Mouse (Mus musculus) CH12.LX (cell line): Measurements from ENCODE around the gene Tsc22d4. TPM values are rescaled to one million over a fixed set of nuclear protein-coding genes. Genes with fewer than 3 reads are reported as not detected.

Experiments used
- DNase-seq: peaks from one replicate; pipeline ENCODE4 v3.0.0-alpha.2; 2013; ENCODE audit errors: extremely low read depth
- H3K27ac ChIP-seq: 2 replicates; pipeline ENCODE4 v1.5.1; 2012; ENCODE audit warnings: low read depth, mild to moderate bottlenecking, control low read depth, moderate library complexity; ENCODE audit not compliant: insufficient read depth
- H3K27me3 ChIP-seq: replicated peaks from 2 replicates; pipeline ENCODE3; 2012; ENCODE audit warnings: inconsistent platforms
- H3K36me3 ChIP-seq, 2 experiments: replicated peaks in 1 of 2; 2 replicates each; pipeline versions ENCODE3 to v1.6.1; 2012; ENCODE audit warnings: inconsistent platforms in 1 of 2, low read length in 1 of 2, mild to moderate bottlenecking in 1 of 2, mixed read lengths in 1 of 2, moderate library complexity in 1 of 2; ENCODE audit not compliant: control insufficient read depth in 1 of 2, insufficient read depth in 1 of 2
- H3K4me1 ChIP-seq, 2 experiments: 2 replicates each; pipeline ENCODE4 v1.6.1; 2012; ENCODE audit warnings: inconsistent platforms in 1 of 2, moderate library complexity in 1 of 2; ENCODE audit not compliant: insufficient read depth in 2 of 2, control insufficient read depth in 1 of 2
- H3K4me2 ChIP-seq: 2 replicates; pipeline ENCODE4 v1.6.1; 2012; ENCODE audit warnings: low read depth, mild to moderate bottlenecking, control low read depth; ENCODE audit not compliant: poor library complexity, insufficient read depth, severe bottlenecking
- H3K4me3 ChIP-seq, 3 experiments: fragments of 150-350 bp in 1 of 3; sonication (generic) in 1 of 3; replicated peaks in 1 of 3; 2 replicates each; pipeline versions ENCODE3 to v1.5.1; 2011 to 2012; ENCODE audit warnings: low read depth in 2 of 3, low read length in 2 of 3, mild to moderate bottlenecking in 2 of 3, moderate library complexity in 2 of 3, control low read depth in 1 of 3, improper control_type of control experiment in 1 of 3, inconsistent platforms in 1 of 3, mixed read lengths in 1 of 3; ENCODE audit not compliant: poor library complexity in 1 of 3
- H3K79me2 ChIP-seq: replicated peaks from 2 replicates; pipeline ENCODE4 v1.6.1; 2012; ENCODE audit warnings: mild to moderate bottlenecking, moderate library complexity; ENCODE audit not compliant: control insufficient read depth, poor library complexity, insufficient read depth, severe bottlenecking; ENCODE audit errors: extremely low read depth
- H3K9ac ChIP-seq: 2 replicates; pipeline ENCODE4 v1.6.1; 2012; ENCODE audit warnings: low read depth, mild to moderate bottlenecking, control low read depth, moderate library complexity; ENCODE audit not compliant: insufficient read depth
- H3K9me3 ChIP-seq: replicated peaks from 2 replicates; pipeline ENCODE3; 2012; ENCODE audit warnings: low read length, inconsistent platforms, mixed read lengths
- BHLHE40 ChIP-seq: IDR thresholded peaks from 2 replicates; pipeline ENCODE4 v1.6.1; 2011; ENCODE audit warnings: mild to moderate bottlenecking, low read depth, low read length, improper control_type of control experiment
- CTCF ChIP-seq, 2 experiments: IDR thresholded peaks in 1 of 2; conservative IDR thresholded peaks in 1 of 2; 2 replicates each; pipeline ENCODE4 v1.5.1; 2011 to 2012; ENCODE audit warnings: low read depth in 2 of 2, low read length in 2 of 2, improper control_type of control experiment in 1 of 2, inconsistent platforms in 1 of 2, mild to moderate bottlenecking in 1 of 2, moderate library complexity in 1 of 2
- E2F4 ChIP-seq: IDR thresholded peaks from 2 replicates; pipeline ENCODE4 v1.6.1; 2011; ENCODE audit warnings: low read depth, low read length, improper control_type of control experiment; ENCODE audit not compliant: insufficient replicate concordance
- GABPA ChIP-seq: IDR thresholded peaks from 2 replicates; pipeline ENCODE4 v1.6.1; 2012; ENCODE audit warnings: low read depth, low read length, improper control_type of control experiment, inconsistent platforms; ENCODE audit not compliant: insufficient replicate concordance
- HCFC1 ChIP-seq: IDR thresholded peaks from 2 replicates; pipeline ENCODE4 v1.6.1; 2012; ENCODE audit warnings: low read depth, mild to moderate bottlenecking, inconsistent platforms, low read length, improper control_type of control experiment
- IRF4 ChIP-seq: IDR thresholded peaks from 2 replicates; pipeline ENCODE4 v1.6.1; 2014; ENCODE audit warnings: low read depth, mild to moderate bottlenecking, inconsistent platforms, low read length, improper control_type of control experiment
- JUN ChIP-seq: IDR thresholded peaks from 2 replicates; pipeline ENCODE4 v1.6.1; 2011; ENCODE audit warnings: low read depth, mild to moderate bottlenecking, low read length, improper control_type of control experiment, moderate library complexity; ENCODE audit not compliant: insufficient read depth
- KAT2A ChIP-seq: IDR thresholded peaks from 2 replicates; pipeline ENCODE4 v1.6.1; 2012; ENCODE audit warnings: low read length, improper control_type of control experiment, inconsistent platforms; ENCODE audit not compliant: insufficient replicate concordance
- MAFK ChIP-seq: IDR thresholded peaks from 2 replicates; pipeline ENCODE4 v1.6.1; 2011; ENCODE audit warnings: low read length, improper control_type of control experiment; ENCODE audit not compliant: insufficient replicate concordance
- MAX ChIP-seq: IDR thresholded peaks from 2 replicates; pipeline ENCODE4 v1.6.1; 2011; ENCODE audit warnings: low read length, improper control_type of control experiment
- MAZ ChIP-seq: IDR thresholded peaks from 2 replicates; pipeline ENCODE4 v1.6.1; 2012; ENCODE audit warnings: low read depth, mild to moderate bottlenecking, inconsistent platforms, low read length, improper control_type of control experiment, moderate library complexity
- MEF2A ChIP-seq: IDR thresholded peaks from 2 replicates; pipeline ENCODE4 v1.6.1; 2014; ENCODE audit warnings: low read depth, mild to moderate bottlenecking, inconsistent platforms, low read length, improper control_type of control experiment, borderline replicate concordance
- MYC ChIP-seq: IDR thresholded peaks from 2 replicates; pipeline ENCODE4 v1.6.1; 2011; ENCODE audit warnings: low read depth, mild to moderate bottlenecking, improper control_type of control experiment, low read length
- NELFE ChIP-seq: IDR thresholded peaks from 2 replicates; pipeline ENCODE4 v1.6.1; 2011; ENCODE audit warnings: low read depth, low read length, improper control_type of control experiment
- NRF1 ChIP-seq: IDR thresholded peaks from 2 replicates; pipeline ENCODE4 v1.6.1; 2014; ENCODE audit warnings: low read depth, mild to moderate bottlenecking, inconsistent platforms, low read length, improper control_type of control experiment, moderate library complexity
- PAX5 ChIP-seq: IDR thresholded peaks from 2 replicates; pipeline ENCODE4 v1.6.1; 2012; ENCODE audit warnings: low read length, inconsistent platforms, mixed read lengths
- POLR2A ChIP-seq: IDR thresholded peaks from 2 replicates; pipeline ENCODE4 v1.6.1; 2011; ENCODE audit warnings: low read depth, mild to moderate bottlenecking, improper control_type of control experiment, low read length
- POLR2AphosphoS2 ChIP-seq: IDR thresholded peaks from 2 replicates; pipeline ENCODE4 v1.6.1; 2011; ENCODE audit warnings: low read depth, low read length, improper control_type of control experiment
- RAD21 ChIP-seq: IDR thresholded peaks from 2 replicates; pipeline ENCODE4 v1.6.1; 2011; ENCODE audit warnings: low read depth, mild to moderate bottlenecking, low read length, improper control_type of control experiment, moderate library complexity
- RCOR1 ChIP-seq: conservative IDR thresholded peaks from 2 replicates; pipeline ENCODE4 v1.6.1; 2012; ENCODE audit warnings: low read depth, mild to moderate bottlenecking, inconsistent platforms, low read length, improper control_type of control experiment
- SMC3 ChIP-seq: IDR thresholded peaks from 2 replicates; pipeline ENCODE4 v1.6.1; 2011; ENCODE audit warnings: low read depth, low read length, improper control_type of control experiment
- TBP ChIP-seq: conservative IDR thresholded peaks from 2 replicates; pipeline ENCODE4 v1.6.1; 2011; ENCODE audit warnings: low read depth, low read length, improper control_type of control experiment
- TCF12 ChIP-seq: IDR thresholded peaks from 2 replicates; pipeline ENCODE4 v1.6.1; 2014; ENCODE audit warnings: low read depth, mild to moderate bottlenecking, inconsistent platforms, low read length, improper control_type of control experiment
- USF2 ChIP-seq: conservative IDR thresholded peaks from 2 replicates; pipeline ENCODE4 v1.6.1; 2011; ENCODE audit warnings: low read depth, low read length, improper control_type of control experiment
- ZMIZ1 ChIP-seq: IDR thresholded peaks from 2 replicates; pipeline ENCODE4 v1.6.1; 2012; ENCODE audit warnings: low read depth, mild to moderate bottlenecking, inconsistent platforms, low read length, improper control_type of control experiment
- ZNF384 ChIP-seq: IDR thresholded peaks from 2 replicates; pipeline ENCODE4 v1.6.1; 2012; ENCODE audit warnings: low read depth, low read length, improper control_type of control experiment, inconsistent platforms
- dilution Hi-C: fragments of 300-500 bp; cut with MboI; formaldehyde crosslinking; loops from 2 replicates; pipeline ENCODE4 v1.14.3; 2020; ENCODE audit warnings: low sequenced_read_pairs; ENCODE audit not compliant: extremely low pct_unique_long_range_greater_than_20kb, extremely low pct_ligation_motif_present
- in situ Hi-C: fragments of 300-500 bp; cut with MboI; formaldehyde crosslinking; loops from 3 replicates; pipeline ENCODE4 v1.14.3; 2019; ENCODE audit warnings: low sequenced_read_pairs, low pct_ligation_motif_present, low pct_unique_long_range_greater_than_20kb, mixed read lengths
- polyA plus RNA-seq: library from polyadenylated mRNA; unstranded; fragments of >175 nt; gene quantifications from 2 replicates; pipeline ENCODE4 v1.2.1, GENCODE M21; 2012; ENCODE audit warnings: low read depth; ENCODE audit not compliant: insufficient read length
- total RNA-seq, 2 experiments: library from RNA; depleted of rRNA; stranded (reverse); fragments of 300-350 nt in 1 of 2; fragments of >200 nt in 1 of 2; gene quantifications; 2 replicates each; pipeline ENCODE4 v1.2.3; 2012 to 2014

Tsc22d4 gene
- total and polyA plus RNA-seq, 3 experiments = 28.2 to 103 (median 39.9) TPM

DNA sequence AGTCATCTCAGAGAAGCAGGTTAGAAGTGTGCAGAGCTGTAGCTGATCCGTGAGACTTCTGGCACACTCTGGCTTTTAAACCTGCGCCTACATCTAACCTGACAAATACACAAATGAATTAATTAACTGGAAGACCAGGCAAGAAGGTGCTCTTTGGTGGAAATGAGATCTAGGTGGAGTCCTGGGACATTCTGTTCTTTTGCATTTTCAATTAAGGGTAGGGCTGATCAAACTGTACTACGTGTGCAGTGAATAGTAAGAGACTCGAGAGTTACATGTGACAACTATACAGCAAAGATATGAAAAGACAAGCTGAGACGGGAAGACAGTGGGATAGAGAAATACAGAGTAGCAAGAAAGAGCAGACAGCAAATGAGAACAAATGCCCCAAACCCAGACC lies 32.1 kb upstream of the Tsc22d4 start:
- Histone ChIP-seq H3K9me3 (no peaks in the 10 kb centered on the region), H3K4me3 (no peak overlapping the region), H3K36me3 (no peaks in the 10 kb centered on the region), H3K27ac (no peak overlapping the region), H3K4me1 (peaks cover 0 to 39% of the 10 kb centered on the region in 2 experiments; a peak in 2 of 4 replicates), H3K27me3 (no peaks in the 10 kb centered on the region), H3K9ac (no peak overlapping the region), H3K4me2 (no peak overlapping the region), H3K79me2 (no peaks in the 10 kb centered on the region)
- no peak for DNase-seq
- TF ChIP-seq PAX5 (no peak), POLR2AphosphoS2 (no peak), MEF2A (no peak), KAT2A (no peak), MYC (no peak), USF2 (no peak), CTCF (conservative IDR thresholded peaks at IDR 0.05 in 1 of 2, IDR thresholded peaks at IDR 0.05 in 1 of 2; ENCODE audit: low read depth in 2 of 2, low read length in 2 of 2) (no peak), NELFE (no peak), MAX (no peak), BHLHE40 (no peak), HCFC1 (no peak), TCF12 (no peak), ZNF384 (no peak)
- in situ Hi-C loops (no loop called here), dilution Hi-C loops (no loop called here)

DNA sequence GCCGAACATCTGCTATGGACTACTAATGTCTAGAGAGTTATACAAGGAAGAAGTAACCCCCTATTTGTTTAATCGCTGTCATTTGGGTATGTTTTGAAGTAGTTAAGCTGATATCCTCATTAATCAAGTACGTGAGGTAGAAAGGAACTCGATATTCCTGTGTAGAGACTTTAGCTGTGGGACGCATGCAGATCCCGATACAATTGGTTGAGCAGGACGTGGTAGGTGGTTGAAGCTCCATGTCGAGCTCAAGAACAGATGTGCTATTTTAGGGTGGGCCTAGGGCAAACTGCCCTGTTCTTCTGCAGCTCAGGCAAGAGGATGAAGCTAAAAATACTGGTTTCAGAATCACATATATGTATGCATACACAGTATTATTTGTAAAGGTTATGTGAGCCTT lies 29.8 kb upstream of the Tsc22d4 start:
- Histone ChIP-seq H3K4me1 (peaks cover 11 to 50% of the 10 kb centered on the region in 2 experiments), H3K36me3 (no peaks in the 10 kb centered on the region), H3K79me2 (no peaks in the 10 kb centered on the region), H3K4me2 (no peak overlapping the region), H3K9me3 (no peaks in the 10 kb centered on the region), H3K4me3 (no peak overlapping the region), H3K27me3 (no peaks in the 10 kb centered on the region), H3K9ac (no peak overlapping the region), H3K27ac (no peak overlapping the region)
- TF ChIP-seq NRF1 (no peak), CTCF (conservative IDR thresholded peaks at IDR 0.05 in 1 of 2, IDR thresholded peaks at IDR 0.05 in 1 of 2; ENCODE audit: low read depth in 2 of 2, low read length in 2 of 2) (no peak), ZMIZ1 (no peak), BHLHE40 (no peak), MEF2A (no peak), E2F4 (no peak), MYC (no peak), POLR2A (no peak), GABPA (no peak), JUN (no peak), RAD21 (no peak), MAFK (no peak), NELFE (no peak), TBP (no peak), IRF4 (no peak), MAZ (no peak), SMC3 (no peak), RCOR1 (no peak), MAX (no peak), ZNF384 (no peak)
- dilution Hi-C loops = no loop called here
- in situ Hi-C loops = no loop called here
- no peak for DNase-seq
